Mouse (Mus musculus) ES-CJ7 (cell line): ENCODE measurements around the gene Naa15.
A peak's percentile ranks its signal among the peaks of the same experiment; 100 is the strongest.
"Not testable (repeated sequence)": the region's sequence is repeated elsewhere in the genome, so short reads cannot be mapped to it uniquely, and the experiment has no call there.

Experiments
- DNase-seq: peaks from one replicate; pipeline ENCODE4 v3.0.0; 2011; ENCODE audit warnings: low read depth, low spot score

Gene Naa15

GRCm38 (mm10) chr3:51393651-51394050, 21.3 kb upstream of the Naa15 start:
- no peak for DNase-seq

DNA sequence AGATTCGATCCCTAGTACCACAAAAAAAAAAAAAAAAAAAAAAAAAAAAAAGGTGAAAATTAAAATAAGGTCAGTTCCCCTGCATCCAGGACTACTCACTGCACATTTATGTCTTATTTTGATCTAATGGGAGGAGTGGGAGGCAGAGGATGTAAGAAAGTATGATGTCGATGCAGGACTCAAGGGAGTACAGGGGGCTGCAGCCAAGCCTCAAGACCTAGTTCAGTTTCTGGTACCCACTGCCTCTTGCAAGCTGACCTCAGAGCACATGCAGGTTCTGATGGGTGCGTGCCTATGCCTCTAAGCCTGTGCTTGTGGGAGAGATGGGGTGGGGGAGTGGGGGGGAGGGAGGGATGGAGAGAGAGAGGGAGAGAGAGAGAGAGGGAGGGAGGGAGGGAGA, 20.1 kb upstream of the Naa15 start:
- DNase-seq = no peak

DNA sequence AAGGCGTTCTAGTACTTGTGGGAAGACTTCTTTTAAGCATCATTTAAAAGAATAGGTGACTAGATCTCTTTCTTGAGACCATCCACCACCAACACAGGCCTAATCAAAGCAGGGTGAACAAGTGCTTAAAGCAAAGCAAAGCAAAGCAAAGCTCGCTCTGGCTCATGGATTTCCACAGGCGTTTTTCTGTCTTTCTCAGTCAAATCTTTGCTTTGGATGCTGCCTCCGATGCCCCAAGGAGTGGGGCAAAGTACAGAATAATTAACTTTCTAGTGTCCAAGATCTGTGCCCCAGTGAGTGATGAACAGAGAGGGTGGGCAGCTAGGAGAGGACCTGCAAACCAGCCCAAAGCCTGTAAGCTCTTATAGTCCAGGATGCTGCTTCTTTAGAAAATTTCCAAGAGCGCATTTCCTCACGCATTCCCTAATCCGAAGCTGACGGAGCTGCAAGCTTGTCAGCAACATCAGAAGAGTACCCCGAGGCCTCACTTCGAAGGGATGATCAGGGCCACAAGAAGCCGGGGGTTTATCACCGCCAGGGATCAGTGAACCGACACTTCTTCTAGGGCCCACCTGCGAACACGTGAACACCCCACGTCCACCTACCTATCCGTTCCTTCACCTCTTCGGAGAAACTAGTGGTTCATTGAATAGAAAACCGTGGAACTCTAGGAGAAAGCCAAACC, 19.3 kb upstream of the Naa15 start:
- DNase-seq = no peak

- peak; percentile 84 for DNase-seq
Observed at GRCm38 (mm10) chr3:51396219-51397068, 18.5 kb upstream of the Naa15 start, which contains the start of gene Mgarp. Gene Mgarp (minus strand): TSS chr3:51396738.

- no peak for DNase-seq
Observed at GRCm38 (mm10) chr3:51397700-51398299, 17.1 kb upstream of the Naa15 start.

DNA sequence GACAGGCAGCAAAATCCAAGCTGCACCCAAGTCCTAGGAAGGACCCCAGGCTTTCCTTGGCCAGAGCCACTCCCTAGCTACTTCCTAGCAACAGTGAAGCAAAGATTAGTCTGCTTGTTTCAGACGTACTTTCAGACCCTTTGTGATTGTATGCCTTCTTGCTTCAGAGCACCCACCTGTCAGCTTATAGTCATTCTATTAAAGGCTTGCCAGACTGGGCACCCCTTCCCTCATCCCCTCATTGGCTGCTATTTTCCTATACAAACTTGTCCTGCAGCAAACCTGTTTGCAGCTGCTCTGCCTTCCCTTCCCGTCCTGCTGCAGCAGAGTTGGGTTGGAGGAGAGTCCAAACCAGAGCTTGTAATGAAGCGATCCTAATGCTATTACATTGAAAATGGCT, 16.3 kb upstream of the Naa15 start:
- peak; percentile 35 for DNase-seq

DNA sequence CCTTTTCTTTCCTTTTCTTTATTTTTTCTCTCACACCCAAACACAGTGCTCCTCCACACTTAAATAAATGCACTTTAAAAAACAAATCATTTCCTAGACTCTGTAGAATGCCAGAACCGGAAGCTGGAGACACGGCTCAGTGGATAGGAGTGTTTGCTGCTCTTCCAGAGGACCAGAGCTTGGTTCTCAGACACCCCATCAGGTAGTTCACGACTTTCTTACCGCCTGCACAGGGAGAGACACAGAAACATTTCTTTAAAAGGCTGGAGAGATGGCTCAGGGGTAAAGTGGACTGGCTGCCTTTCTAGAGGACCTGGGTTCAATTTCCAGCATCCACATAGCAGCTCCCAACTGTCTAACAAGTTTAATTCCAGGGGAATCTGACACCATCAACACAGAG, 15.4 kb upstream of the Naa15 start:
- no peak for DNase-seq

DNA sequence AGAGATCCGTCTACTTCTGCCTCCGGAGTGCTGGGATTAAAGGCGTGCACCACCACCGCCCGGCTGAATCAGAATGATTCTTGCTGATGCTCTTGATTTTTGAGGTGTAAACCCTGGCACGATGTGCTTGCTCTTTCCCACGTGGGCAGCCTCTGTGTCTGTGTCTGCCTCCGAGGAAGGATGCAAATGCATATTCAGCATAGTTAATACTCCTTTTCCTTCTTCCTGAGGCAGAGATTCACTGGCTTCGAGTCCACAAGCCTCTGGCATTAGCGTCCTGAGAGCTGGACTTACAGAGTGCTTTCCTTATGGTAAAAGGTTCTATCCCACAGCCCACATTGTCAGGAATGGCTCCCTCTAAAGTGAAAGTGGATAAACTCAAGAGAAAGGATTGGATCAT, 14.3 kb upstream of the Naa15 start:
- no peak for DNase-seq

- DNase-seq = not testable (repeated sequence)
Observed at GRCm38 (mm10) chr3:51402054-51402453, 12.9 kb upstream of the Naa15 start.

- no peak for DNase-seq
Observed at GRCm38 (mm10) chr3:51402628-51403027, 12.3 kb upstream of the Naa15 start.

DNA sequence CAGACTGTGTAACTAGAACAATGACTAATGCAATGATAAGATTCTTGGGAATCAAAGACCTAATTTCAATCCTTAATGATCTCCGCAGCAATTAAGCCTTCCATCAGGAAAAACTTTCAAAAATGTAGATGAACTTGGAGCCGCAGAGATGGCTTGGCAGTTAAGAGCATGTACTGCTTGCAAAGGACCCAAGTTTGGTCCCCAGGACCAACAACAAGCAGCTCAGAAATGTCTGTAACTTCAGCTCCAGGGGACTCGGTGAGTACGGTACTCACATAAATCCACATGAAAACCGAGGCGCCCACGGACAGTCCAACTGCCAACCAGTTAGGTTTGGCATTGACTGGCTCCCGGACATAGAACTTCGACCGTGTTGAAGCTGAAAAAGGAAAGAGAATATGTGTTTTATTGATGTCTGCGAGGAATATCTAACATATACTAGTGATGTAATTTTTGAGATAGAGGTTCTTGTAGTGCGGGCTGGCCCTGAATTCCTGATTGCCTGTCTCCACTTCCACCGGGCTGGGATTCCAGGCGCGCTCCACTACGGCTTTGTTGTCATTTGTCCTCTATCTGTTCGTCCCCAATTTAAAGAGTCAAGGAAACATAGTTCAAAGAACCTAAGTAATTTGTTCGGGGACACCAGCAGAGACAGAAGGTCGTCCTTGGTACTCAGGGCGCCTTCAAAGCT, 6.9 kb upstream of the Naa15 start:
- DNase-seq = no peak

GRCm38 (mm10) chr3:51408561-51409183, 6.3 kb upstream of the Naa15 start, which contains the start of gene Ndufc1:
Gene Ndufc1 (minus strand): TSS chr3:51408988.
- peak; percentile 95 for DNase-seq

- DNase-seq = no peak
Observed at GRCm38 (mm10) chr3:51412457-51412856, 2.5 kb upstream of the Naa15 start.

GRCm38 (mm10) chr3:51413276-51413675, 1.7 kb upstream of the Naa15 start:
- no peak for DNase-seq

GRCm38 (mm10) chr3:51416073-51416363, 1.1 kb downstream of the Naa15 start:
- DNase-seq = no peak

DNA sequence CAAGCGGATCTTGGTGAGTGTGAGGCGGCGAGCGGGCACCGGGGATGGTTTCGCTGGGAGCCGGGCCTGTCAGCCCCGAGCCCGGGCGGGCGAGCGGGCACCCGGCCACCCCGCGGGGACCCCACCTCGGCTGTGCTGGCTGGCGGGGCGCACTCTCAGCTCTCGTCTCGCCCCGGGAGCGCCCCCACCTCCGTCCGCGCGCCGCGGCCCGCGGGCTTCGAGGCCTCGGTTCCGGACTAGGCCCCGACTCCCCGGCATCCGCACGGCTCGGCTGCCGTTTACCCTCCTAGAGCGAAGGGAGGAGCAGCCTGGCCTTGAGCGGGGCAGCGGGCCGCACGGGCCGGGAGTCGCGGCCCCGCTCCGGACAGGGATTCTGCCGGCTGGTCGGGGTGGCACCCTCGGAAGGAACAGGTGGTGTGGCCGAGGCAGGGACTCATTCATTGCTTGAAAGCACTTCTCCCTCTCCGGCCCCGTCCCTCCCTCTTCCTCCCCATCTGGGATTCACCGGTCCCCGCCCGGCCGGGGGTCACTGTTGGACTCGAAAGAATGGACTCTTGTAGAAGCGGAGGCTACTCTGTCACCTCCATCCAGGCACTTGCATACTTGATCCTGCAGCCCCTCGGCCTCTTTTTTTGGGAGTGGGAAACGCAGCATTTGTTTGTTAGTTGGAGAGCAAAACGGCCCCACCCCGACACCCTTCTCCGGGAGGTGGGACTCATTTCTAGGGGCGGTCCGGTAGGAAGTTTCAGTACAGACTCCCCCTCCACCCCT, 1.6 kb downstream of the Naa15 start:
- DNase-seq = peak; percentile 47

DNA sequence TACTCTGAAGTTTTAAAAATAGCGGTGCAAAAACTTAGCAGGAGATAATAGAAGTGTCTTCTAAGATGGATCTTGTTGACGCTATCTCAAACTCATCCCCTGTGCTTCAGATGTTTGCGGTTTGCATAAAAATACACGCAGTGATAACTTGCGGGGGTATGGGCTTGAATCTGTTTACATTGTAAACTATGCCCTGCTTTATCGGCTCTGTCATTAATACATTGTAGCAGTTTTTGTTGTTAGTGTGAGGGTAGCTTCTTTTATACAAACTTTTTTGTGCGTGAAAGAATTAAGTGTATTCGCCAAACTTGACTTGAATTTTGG, 2.1 kb downstream of the Naa15 start:
- no peak for DNase-seq

GRCm38 (mm10) chr3:51417485-51417884, 2.5 kb downstream of the Naa15 start:
- no peak for DNase-seq

DNA sequence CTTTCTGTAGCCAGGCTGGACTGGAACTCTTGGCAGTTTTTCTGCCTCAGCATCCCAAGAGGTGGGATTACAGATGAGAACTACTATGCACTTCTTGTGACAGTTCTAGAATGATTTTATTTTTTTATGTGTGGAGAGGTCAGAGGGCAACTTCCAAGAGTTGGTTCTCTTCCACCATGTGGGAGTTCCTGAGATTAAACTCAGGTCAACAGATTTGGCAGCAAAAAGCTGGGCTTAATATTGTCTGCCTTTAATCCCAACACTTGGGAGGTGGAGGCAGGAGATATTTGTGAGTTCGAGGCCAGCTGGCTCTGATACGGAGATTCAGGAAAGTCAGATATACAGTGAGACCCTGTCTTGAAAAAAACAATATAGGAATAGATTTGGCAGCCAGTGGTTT, 3.0 kb downstream of the Naa15 start:
- no peak for DNase-seq

GRCm38 (mm10) chr3:51421921-51422320, 7.0 kb downstream of the Naa15 start:
- DNase-seq = no peak

DNA sequence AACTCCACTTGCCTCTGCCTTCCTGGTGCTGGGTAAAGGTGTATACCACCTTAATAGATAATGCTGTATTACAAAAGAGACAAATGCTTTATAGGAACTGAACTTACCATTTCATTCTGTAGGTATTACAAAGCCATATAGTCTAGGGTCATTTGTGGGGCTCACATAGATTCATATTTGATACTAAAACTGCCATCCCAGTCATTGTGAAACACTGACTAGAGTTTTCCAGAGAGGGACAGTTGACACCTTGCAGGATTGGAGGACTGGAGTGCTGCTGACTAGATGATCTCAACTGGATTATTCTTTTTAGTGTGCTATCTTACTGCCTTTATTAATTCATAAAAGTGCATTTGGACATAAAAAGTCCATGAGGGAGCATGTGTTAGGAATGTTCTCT, 10.4 kb downstream of the Naa15 start:
- no peak for DNase-seq
